Mouse (Mus musculus): Measurements from ENCODE around the gene Med16. TPM values are rescaled to one million over a fixed set of nuclear protein-coding genes. Genes with fewer than 3 reads are reported as not detected.

The Med16 gene
- polyA plus RNA-seq, 1 experiment from 2014 or later, result 42.0 TPM

- Histone ChIP-seq H3K9ac (peak overlapping the region; percentile 96), H3K36me3 (replicated peaks; ENCODE audit: control insufficient read depth, insufficient read depth) (peaks cover 39% of the 10 kb centered on the region), H3K4me2 (replicated peaks) (peak overlapping the region; percentile 87), H3K4me3 (replicated peaks; ENCODE audit: low read length) (peak overlapping the region; percentile 67), H3K9me3 (ENCODE audit: control insufficient read depth, low read length) (no peaks in the 10 kb centered on the region), H3K27ac (peak overlapping the region; percentile 96), H3K27me3 (ENCODE audit: control insufficient read depth, insufficient read depth, low read length) (no peaks in the 10 kb centered on the region; the same call in 1 of the 2 replicates), H3K4me1 (replicated peaks; ENCODE audit: control insufficient read depth, insufficient read depth, low read length) (peaks cover 41% of the 10 kb centered on the region)
- whole genome bisulfite sequencing, result 48% methylated on average over 3 of the region's 3 CpGs
- no peak for ATAC-seq (ENCODE audit: low FRiP score)
- DNase-seq (ENCODE audit: low spot score), result no peak
Observed at GRCm38 (mm10) chr10:79872862-79873261, 35.9 kb downstream of the Med16 start.

- DNase-seq (ENCODE audit: low spot score) (no peak), ATAC-seq (ENCODE audit: low FRiP score) (no peak)
- peaks cover 41% of the 10 kb centered on the region for H3K4me1 ChIP-seq (replicated peaks; ENCODE audit: control insufficient read depth, insufficient read depth, low read length)
- whole genome bisulfite sequencing, result 93% methylated on average over 8 of the region's 8 CpGs
- peaks cover 48% of the 10 kb centered on the region for H3K36me3 ChIP-seq (replicated peaks; ENCODE audit: control insufficient read depth, insufficient read depth)
- peak overlapping the region; percentile 87 for H3K4me2 ChIP-seq (replicated peaks)
- no peaks in the 10 kb centered on the region for H3K27me3 ChIP-seq (ENCODE audit: control insufficient read depth, insufficient read depth, low read length)
- no peaks in the 10 kb centered on the region for H3K9me3 ChIP-seq (ENCODE audit: control insufficient read depth, low read length)
- H3K9ac ChIP-seq, result peak overlapping the region; percentile 96; the same call in 1 of the 2 replicates
- peak overlapping the region; percentile 67 for H3K4me3 ChIP-seq (replicated peaks; ENCODE audit: low read length)
- no peak overlapping the region for H3K27ac ChIP-seq
Observed at GRCm38 (mm10) chr10:79871845-79872244, 36.9 kb downstream of the Med16 start.

DNA sequence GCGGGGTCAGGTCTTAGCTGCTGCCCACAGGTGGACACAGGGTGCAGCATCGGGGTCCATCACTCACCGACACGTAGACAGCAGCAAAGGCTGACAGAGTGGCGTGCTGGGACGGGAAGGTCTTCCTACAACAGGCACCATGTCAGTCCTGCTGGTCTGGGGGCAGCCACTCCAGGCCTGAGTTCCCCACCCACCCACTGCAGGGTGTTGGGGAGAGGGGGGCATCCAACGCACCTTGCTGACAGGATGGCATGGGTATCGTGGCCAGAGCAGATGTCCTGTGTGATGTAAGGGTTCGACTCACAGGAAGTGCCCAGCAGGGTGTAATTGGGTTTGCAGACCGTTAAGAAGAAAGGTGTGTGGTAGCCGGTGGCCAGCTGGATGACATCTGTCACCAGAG is 42.1 kb downstream of the Med16 start:
- H3K27me3 ChIP-seq (ENCODE audit: control insufficient read depth, insufficient read depth, low read length), result no peaks in the 10 kb centered on the region
- no peak overlapping the region for H3K4me3 ChIP-seq (replicated peaks; ENCODE audit: low read length)
- DNase-seq (ENCODE audit: low spot score) (no peak), ATAC-seq (ENCODE audit: low FRiP score) (no peak)
- WGBS, result 83% methylated on average over 11 of the region's 11 CpGs
- peaks cover 96% of the 10 kb centered on the region for H3K36me3 ChIP-seq (replicated peaks; ENCODE audit: control insufficient read depth, insufficient read depth)
- peaks cover 19% of the 10 kb centered on the region for H3K4me1 ChIP-seq (replicated peaks; ENCODE audit: control insufficient read depth, insufficient read depth, low read length)
- H3K9ac ChIP-seq, result no peak overlapping the region
- H3K4me2 ChIP-seq (replicated peaks), result no peak overlapping the region
- no peaks in the 10 kb centered on the region for H3K9me3 ChIP-seq (ENCODE audit: control insufficient read depth, low read length)
- no peak overlapping the region for H3K27ac ChIP-seq

GRCm38 (mm10) chr10:79865801-79866295 is 42.9 kb downstream of the Med16 start:
- 74% methylated on average over 19 of the region's 19 CpGs for WGBS
- H3K4me1 ChIP-seq (replicated peaks; ENCODE audit: control insufficient read depth, insufficient read depth, low read length), result peaks cover 13% of the 10 kb centered on the region
- no peak overlapping the region for H3K4me3 ChIP-seq (replicated peaks; ENCODE audit: low read length)
- DNase-seq (ENCODE audit: low spot score), result no peak
- H3K4me2 ChIP-seq (replicated peaks), result no peak overlapping the region
- no peak for ATAC-seq (ENCODE audit: low FRiP score)
- no peaks in the 10 kb centered on the region for H3K9me3 ChIP-seq (ENCODE audit: control insufficient read depth, low read length)
- peaks cover 96% of the 10 kb centered on the region for H3K36me3 ChIP-seq (replicated peaks; ENCODE audit: control insufficient read depth, insufficient read depth)
- H3K9ac ChIP-seq, result 0 out of 2 replicates have a peak overlapping the region, but pooled peaks have one; percentile 16
- no peak overlapping the region for H3K27ac ChIP-seq
- H3K27me3 ChIP-seq (ENCODE audit: control insufficient read depth, insufficient read depth, low read length), result no peaks in the 10 kb centered on the region

DNA sequence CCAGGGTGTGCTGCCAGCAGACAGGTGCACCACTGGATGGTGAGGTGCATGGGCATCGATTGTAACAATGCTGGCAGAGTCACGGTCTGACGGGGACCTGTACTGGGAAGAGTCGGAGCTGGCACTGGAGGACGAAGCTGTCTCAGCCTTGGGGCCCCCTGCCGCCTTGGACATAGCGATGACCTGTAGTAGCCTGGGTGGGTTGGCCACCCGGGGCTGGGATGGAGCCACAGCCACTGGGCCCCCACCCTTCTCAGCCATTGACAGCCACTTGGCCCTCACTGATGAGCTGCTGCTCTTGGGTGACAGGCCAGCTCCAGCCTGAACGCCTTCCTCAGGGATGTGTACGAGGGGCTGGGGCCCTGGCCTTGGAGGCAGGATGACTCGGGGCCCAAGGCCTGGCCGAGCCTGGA is 43.5 kb downstream of the Med16 start:
- H3K4me1 ChIP-seq (replicated peaks; ENCODE audit: control insufficient read depth, insufficient read depth, low read length), result peaks cover 13% of the 10 kb centered on the region
- WGBS, result 56% methylated on average over 12 of the region's 12 CpGs
- H3K4me3 ChIP-seq (replicated peaks; ENCODE audit: low read length), result no peak overlapping the region
- H3K27me3 ChIP-seq (ENCODE audit: control insufficient read depth, insufficient read depth, low read length), result no peaks in the 10 kb centered on the region
- no peak overlapping the region for H3K4me2 ChIP-seq (replicated peaks)
- DNase-seq (ENCODE audit: low spot score) (no peak), ATAC-seq (ENCODE audit: low FRiP score) (0 out of 2 replicates have a peak, but pooled peaks have one; percentile 9)
- H3K9ac ChIP-seq, result no peak overlapping the region
- no peaks in the 10 kb centered on the region for H3K9me3 ChIP-seq (ENCODE audit: control insufficient read depth, low read length)
- 0 out of 2 replicates have a peak overlapping the region, but pooled peaks have one; percentile 26 for H3K27ac ChIP-seq
- H3K36me3 ChIP-seq (replicated peaks; ENCODE audit: control insufficient read depth, insufficient read depth), result peaks cover 96% of the 10 kb centered on the region

- DNase-seq (ENCODE audit: low spot score) (no peak), ATAC-seq (ENCODE audit: low FRiP score) (0 out of 2 replicates have a peak, but pooled peaks have one; percentile 4)
- peaks cover 96% of the 10 kb centered on the region for H3K36me3 ChIP-seq (replicated peaks; ENCODE audit: control insufficient read depth, insufficient read depth)
- H3K9me3 ChIP-seq (ENCODE audit: control insufficient read depth, low read length), result no peaks in the 10 kb centered on the region
- peaks cover 9% of the 10 kb centered on the region for H3K4me1 ChIP-seq (replicated peaks; ENCODE audit: control insufficient read depth, insufficient read depth, low read length)
- 60% methylated on average over 10 of the region's 10 CpGs for WGBS
- 0 out of 2 replicates have a peak overlapping the region, but pooled peaks have one; percentile 26 for H3K27ac ChIP-seq
- H3K9ac ChIP-seq, result no peak overlapping the region
- no peak overlapping the region for H3K4me3 ChIP-seq (replicated peaks; ENCODE audit: low read length)
- H3K27me3 ChIP-seq (ENCODE audit: control insufficient read depth, insufficient read depth, low read length), result no peaks in the 10 kb centered on the region
- H3K4me2 ChIP-seq (replicated peaks), result no peak overlapping the region
Observed at GRCm38 (mm10) chr10:79864351-79865188, 44.2 kb downstream of the Med16 start.

DNA sequence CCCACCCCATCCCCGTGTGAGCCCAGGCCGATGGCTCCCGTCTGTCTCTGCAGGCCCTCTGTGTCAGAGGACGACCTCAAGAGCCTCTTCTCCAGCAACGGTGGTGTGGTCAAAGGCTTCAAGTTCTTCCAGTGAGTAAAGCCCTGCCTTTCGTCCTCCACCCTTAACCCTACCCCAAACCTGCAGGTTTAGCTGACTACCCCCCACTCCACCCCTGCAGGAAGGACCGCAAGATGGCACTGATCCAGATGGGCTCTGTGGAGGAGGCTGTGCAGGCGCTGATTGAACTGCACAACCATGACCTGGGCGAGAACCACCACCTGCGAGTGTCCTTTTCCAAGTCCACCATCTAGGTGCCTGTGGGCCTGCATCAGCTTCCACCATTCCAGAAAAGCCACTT is 45.8 kb downstream of the Med16 start:
- Histone ChIP-seq H3K27me3 (ENCODE audit: control insufficient read depth, insufficient read depth, low read length) (no peaks in the 10 kb centered on the region), H3K36me3 (replicated peaks; ENCODE audit: control insufficient read depth, insufficient read depth) (peaks cover 97% of the 10 kb centered on the region), H3K4me2 (replicated peaks) (no peak overlapping the region), H3K9me3 (ENCODE audit: control insufficient read depth, low read length) (no peaks in the 10 kb centered on the region), H3K4me3 (replicated peaks; ENCODE audit: low read length) (no peak overlapping the region), H3K9ac (no peak overlapping the region), H3K4me1 (replicated peaks; ENCODE audit: control insufficient read depth, insufficient read depth, low read length) (peaks cover 16% of the 10 kb centered on the region), H3K27ac (no peak overlapping the region)
- DNase-seq (ENCODE audit: low spot score), result no peak
- no peak for ATAC-seq (ENCODE audit: low FRiP score)
- WGBS, result 72% methylated on average over 10 of the region's 10 CpGs

DNA sequence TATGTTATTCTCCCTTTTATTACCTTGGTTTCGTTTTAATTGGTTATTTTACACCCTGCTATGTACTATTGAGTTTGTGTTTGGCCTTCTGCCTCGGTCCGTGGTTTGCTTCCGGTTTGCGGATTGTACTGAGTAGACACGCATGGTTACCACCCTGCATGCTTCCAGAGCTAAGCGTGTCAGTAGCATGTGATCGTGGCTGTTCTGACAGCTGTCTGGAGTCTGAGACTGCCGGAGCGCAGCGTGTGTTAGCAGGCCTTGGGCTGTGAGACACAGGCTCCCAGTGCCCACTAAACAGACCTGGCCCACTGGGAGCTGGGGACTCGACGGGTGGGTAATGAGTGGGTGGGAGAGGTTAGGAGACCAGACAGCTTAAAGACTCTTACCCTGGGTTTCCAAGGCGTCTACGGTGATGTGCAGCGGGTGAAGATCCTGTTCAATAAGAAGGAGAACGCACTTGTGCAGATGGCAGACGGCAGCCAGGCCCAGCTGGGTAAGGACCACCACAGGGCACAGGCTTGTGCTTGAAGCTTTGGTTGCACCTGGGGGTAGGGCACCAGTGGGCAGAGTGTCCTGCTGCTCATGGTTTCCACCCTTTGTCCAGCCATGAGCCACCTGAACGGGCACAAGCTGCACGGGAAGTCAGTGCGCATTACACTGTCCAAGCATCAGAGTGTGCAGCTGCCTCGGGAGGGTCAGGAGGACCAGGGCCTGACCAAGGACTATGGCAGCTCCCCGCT is 46.5 kb downstream of the Med16 start:
- DNase-seq (ENCODE audit: low spot score), result no peak
- H3K4me1 ChIP-seq (replicated peaks; ENCODE audit: control insufficient read depth, insufficient read depth, low read length), result peaks cover 23% of the 10 kb centered on the region
- ATAC-seq (ENCODE audit: low FRiP score), result no peak
- H3K27me3 ChIP-seq (ENCODE audit: control insufficient read depth, insufficient read depth, low read length), result no peaks in the 10 kb centered on the region
- no peak overlapping the region for H3K4me3 ChIP-seq (replicated peaks; ENCODE audit: low read length)
- WGBS, result 75% methylated on average over 23 of the region's 23 CpGs
- no peak overlapping the region for H3K27ac ChIP-seq
- H3K9ac ChIP-seq, result no peak overlapping the region
- H3K36me3 ChIP-seq (replicated peaks; ENCODE audit: control insufficient read depth, insufficient read depth), result peaks cover 98% of the 10 kb centered on the region
- no peak overlapping the region for H3K4me2 ChIP-seq (replicated peaks)
- no peaks in the 10 kb centered on the region for H3K9me3 ChIP-seq (ENCODE audit: control insufficient read depth, low read length)

Data from hindbrain, embryonic 14.5 days (tissue).